Mouse (Mus musculus): ENCODE results near the gene Crb1. TPM values are rescaled to one million over a fixed set of nuclear protein-coding genes. Genes with fewer than 3 reads are reported as not detected.
A peak's percentile ranks its signal among the peaks of the same experiment; 100 is the strongest.
"Not testable (repeated sequence)": the region's sequence is repeated elsewhere in the genome, so short reads cannot be mapped to it uniquely, and the experiment has no call there.

Crb1 gene
- polyA plus RNA-seq (2016; fragmentation: Nextera tagmentation; extraction: Ambion mirVana) = 1.7 TPM in 2 replicates

GRCm38 (mm10) chr1:139376638-139377286 lies at the start of gene Crb1:
Gene Crb1, minus strand, starts transcription at chr1:139377100.
- peak; percentile 63 for ATAC-seq (ENCODE audit: low FRiP score, low read depth)
- H3K9ac ChIP-seq = no peak within 1 kb of the TSS
- no peaks in the 10 kb centered on the region for H3K36me3 ChIP-seq
- H3K27ac ChIP-seq = no peak within 1 kb of the TSS
- WGBS = 9% methylated on average over 5 of the region's 5 CpGs
- H3K4me2 ChIP-seq (replicated peaks) = peak within 1 kb of the TSS; percentile 44
- H3K27me3 ChIP-seq (replicated peaks) = no peaks in the 10 kb centered on the region
- H3K4me1 ChIP-seq = peaks cover 10% of the 10 kb centered on the region; the same call in 1 of the 2 replicates
- peak within 1 kb of the TSS; percentile 21; the same call in 1 of the 2 replicates for H3K4me3 ChIP-seq
- H3K9me3 ChIP-seq = no peaks in the 10 kb centered on the region

- 0 out of 2 replicates have a peak overlapping the region, but pooled peaks have one; percentile 40 for H3K9ac ChIP-seq
- H3K27me3 ChIP-seq (replicated peaks) = no peaks in the 10 kb centered on the region
- H3K27ac ChIP-seq = no peak overlapping the region
- H3K4me1 ChIP-seq = peaks cover 33% of the 10 kb centered on the region
- 42% methylated on average over 3 of the region's 3 CpGs for WGBS
- no peak for ATAC-seq (ENCODE audit: low FRiP score, low read depth)
- peak overlapping the region; percentile 59 for H3K4me2 ChIP-seq (replicated peaks)
- peaks cover 9% of the 10 kb centered on the region for H3K36me3 ChIP-seq
- 0 out of 2 replicates have a peak overlapping the region, but pooled peaks have one; percentile 20 for H3K4me3 ChIP-seq
- no peaks in the 10 kb centered on the region for H3K9me3 ChIP-seq
Observed at GRCm38 (mm10) chr1:139425006-139425405, 48.1 kb upstream of the Crb1 start.

- peaks cover 33% of the 10 kb centered on the region for H3K4me1 ChIP-seq
- H3K9me3 ChIP-seq = no peaks in the 10 kb centered on the region
- H3K27ac ChIP-seq = no peak overlapping the region
- H3K9ac ChIP-seq = no peak overlapping the region
- H3K36me3 ChIP-seq = peaks cover 4% of the 10 kb centered on the region
- peak overlapping the region; percentile 15; the same call in 1 of the 2 replicates for H3K4me3 ChIP-seq
- WGBS = 68% methylated on average over 10 of the region's 10 CpGs
- no peak for ATAC-seq (ENCODE audit: low FRiP score, low read depth)
- H3K27me3 ChIP-seq (replicated peaks) = no peaks in the 10 kb centered on the region
- H3K4me2 ChIP-seq (replicated peaks) = peak overlapping the region; percentile 61
Observed at GRCm38 (mm10) chr1:139423931-139424330, 47.0 kb upstream of the Crb1 start.

GRCm38 (mm10) chr1:139422941-139423340 lies 46.0 kb upstream of the Crb1 start:
- Histone ChIP-seq H3K9ac (peak overlapping the region; percentile 92), H3K9me3 (no peaks in the 10 kb centered on the region), H3K4me1 (peaks cover 33% of the 10 kb centered on the region), H3K36me3 (0 out of 2 replicates have a peak, but pooled peaks cover 3% of the 10 kb centered on the region), H3K4me3 (peak overlapping the region; percentile 84), H3K4me2 (replicated peaks) (peak overlapping the region; percentile 61), H3K27me3 (replicated peaks) (no peaks in the 10 kb centered on the region), H3K27ac (no peak overlapping the region)
- no peak for ATAC-seq (ENCODE audit: low FRiP score, low read depth)
- 31% methylated on average over 10 of the region's 10 CpGs for WGBS

DNA sequence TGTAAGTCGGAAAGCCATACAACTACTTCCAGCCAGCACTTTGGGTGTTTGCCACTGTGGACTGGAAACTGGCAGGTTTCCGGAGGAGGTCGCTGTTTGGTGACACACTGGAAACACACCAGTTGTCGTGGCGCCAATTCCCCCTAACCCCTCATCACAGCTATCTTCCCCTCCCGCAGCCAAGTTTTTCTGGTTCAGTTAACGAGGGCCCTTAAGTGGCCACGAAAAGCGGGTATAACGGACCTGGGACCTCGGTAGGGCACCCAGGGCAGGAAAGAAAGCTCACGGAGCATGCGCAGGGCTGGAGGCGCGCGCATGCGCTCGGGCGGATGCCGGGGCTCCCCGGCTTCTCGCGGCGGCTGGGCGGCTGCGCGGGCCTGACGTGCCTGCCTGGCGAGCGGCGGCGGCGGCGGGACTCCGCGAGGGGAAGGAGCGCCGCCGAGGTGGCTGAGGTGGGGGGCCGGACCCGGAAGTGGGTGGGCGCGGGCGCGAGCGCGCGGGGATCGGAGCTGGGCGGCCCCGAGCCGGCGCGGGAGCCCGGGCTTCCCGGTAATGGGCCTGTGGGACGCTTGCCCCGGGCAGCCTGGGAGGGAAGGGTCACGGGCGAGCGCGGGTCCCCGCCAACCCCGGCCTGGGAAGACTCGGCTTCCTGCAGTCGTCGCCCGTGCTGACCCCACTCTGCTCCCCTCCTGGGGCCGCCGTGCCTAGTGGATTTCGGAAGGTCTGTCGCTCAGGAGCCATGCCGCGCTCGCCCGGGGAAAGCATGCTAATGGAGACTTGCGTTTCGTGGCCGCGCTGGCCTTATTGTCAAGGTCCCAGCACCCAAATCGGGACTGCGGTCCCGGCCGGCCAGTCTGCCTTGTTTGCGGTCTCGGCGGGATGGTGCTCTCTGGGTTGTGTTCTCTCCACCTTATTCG lies 45.2 kb upstream of the Crb1 start, which contains the start of gene Zbtb41:
Zbtb41 (plus strand) TSS at position 414 of the 917 bp plus-strand sequence.
- H3K4me2 ChIP-seq (replicated peaks) = peak within 1 kb of the TSS; percentile 61
- H3K9ac ChIP-seq = peak within 1 kb of the TSS; percentile 92
- H3K4me1 ChIP-seq = peaks cover 31% of the 10 kb centered on the region
- H3K27me3 ChIP-seq (replicated peaks) = no peaks in the 10 kb centered on the region
- WGBS = under 1% methylated on average over 71 of the region's 88 CpGs
- H3K9me3 ChIP-seq = no peaks in the 10 kb centered on the region
- ATAC-seq (ENCODE audit: low FRiP score, low read depth) = peak; percentile 95
- H3K4me3 ChIP-seq = peak within 1 kb of the TSS; percentile 84
- peak within 1 kb of the TSS; percentile 82 for H3K27ac ChIP-seq
- 0 out of 2 replicates have a peak, but pooled peaks cover 3% of the 10 kb centered on the region for H3K36me3 ChIP-seq

DNA sequence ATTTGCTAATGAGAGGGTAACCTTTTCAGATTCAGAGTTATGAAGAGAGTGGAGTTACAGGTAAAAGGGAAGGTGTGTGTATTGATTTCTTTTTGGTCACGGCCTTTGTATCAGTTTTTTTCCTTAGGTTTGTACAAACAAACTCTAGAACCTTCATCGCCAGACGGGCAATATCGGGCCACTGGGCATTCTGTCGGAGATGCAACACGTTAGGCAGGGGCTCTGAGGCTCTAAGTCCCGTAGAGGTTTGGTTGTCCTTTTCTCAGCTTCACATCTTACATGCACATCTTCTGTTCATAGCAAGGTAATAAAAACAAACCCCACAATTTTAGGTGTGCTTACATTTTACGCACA lies 44.6 kb upstream of the Crb1 start:
- peak; percentile 30; the same call in 1 of the 2 replicates for ATAC-seq (ENCODE audit: low FRiP score, low read depth)
- Histone ChIP-seq H3K9me3 (no peaks in the 10 kb centered on the region), H3K4me2 (replicated peaks) (peak overlapping the region; percentile 61), H3K36me3 (0 out of 2 replicates have a peak, but pooled peaks cover 3% of the 10 kb centered on the region), H3K27ac (no peak overlapping the region), H3K4me1 (peaks cover 27% of the 10 kb centered on the region), H3K27me3 (replicated peaks) (no peaks in the 10 kb centered on the region), H3K4me3 (peak overlapping the region; percentile 84), H3K9ac (peak overlapping the region; percentile 92; the same call in 1 of the 2 replicates)
- 8% methylated on average over 8 of the region's 8 CpGs for whole genome bisulfite sequencing

DNA sequence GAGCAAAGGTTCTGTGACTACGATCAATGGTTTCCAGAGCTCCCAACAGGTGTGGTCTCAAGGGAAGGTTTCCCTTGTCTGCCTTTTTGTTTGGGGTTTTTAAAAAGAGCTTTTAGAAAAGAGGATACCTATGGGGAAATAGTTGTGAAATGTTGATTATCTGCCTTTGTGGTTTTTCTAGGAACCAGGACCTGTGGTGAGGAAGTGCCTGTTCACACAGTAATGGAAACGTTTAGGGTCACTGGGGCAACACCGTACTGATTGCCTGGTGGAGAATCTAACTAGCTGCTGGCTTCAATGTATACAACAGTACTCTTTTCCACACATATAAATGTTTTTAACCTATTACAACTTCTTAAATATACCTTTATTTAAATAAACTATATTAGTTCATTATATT lies 36.6 kb upstream of the Crb1 start:
- H3K9me3 ChIP-seq = no peaks in the 10 kb centered on the region
- no peak overlapping the region for H3K4me2 ChIP-seq (replicated peaks)
- no peaks in the 10 kb centered on the region for H3K4me1 ChIP-seq
- no peak for ATAC-seq (ENCODE audit: low FRiP score, low read depth)
- no peak overlapping the region for H3K27ac ChIP-seq
- no peak overlapping the region for H3K4me3 ChIP-seq
- H3K27me3 ChIP-seq (replicated peaks) = no peaks in the 10 kb centered on the region
- no peak overlapping the region for H3K9ac ChIP-seq
- WGBS = 91% methylated on average over 3 of the region's 3 CpGs
- H3K36me3 ChIP-seq = no peaks in the 10 kb centered on the region

GRCm38 (mm10) chr1:139412365-139412764 lies 35.5 kb upstream of the Crb1 start:
- H3K9ac ChIP-seq; H3K27ac ChIP-seq; ATAC-seq (ENCODE audit: low FRiP score, low read depth); H3K4me2 ChIP-seq (replicated peaks); H3K4me1 ChIP-seq; H3K27me3 ChIP-seq (replicated peaks); H3K36me3 ChIP-seq; H3K4me3 ChIP-seq; H3K9me3 ChIP-seq: not testable (repeated sequence)
- 91% methylated on average over 2 of the region's 2 CpGs for WGBS

- Histone ChIP-seq H3K27me3 (replicated peaks) (no peaks in the 10 kb centered on the region), H3K9me3 (no peaks in the 10 kb centered on the region), H3K9ac (no peak overlapping the region), H3K4me3 (no peak overlapping the region), H3K27ac (no peak overlapping the region), H3K4me2 (replicated peaks) (no peak overlapping the region), H3K36me3 (no peaks in the 10 kb centered on the region), H3K4me1 (no peaks in the 10 kb centered on the region)
- no peak for ATAC-seq (ENCODE audit: low FRiP score, low read depth)
- 64% methylated on average over 5 of the region's 5 CpGs for WGBS
Observed at GRCm38 (mm10) chr1:139407701-139408100, 30.8 kb upstream of the Crb1 start.

GRCm38 (mm10) chr1:139405766-139406165 lies 28.9 kb upstream of the Crb1 start:
- no peak overlapping the region for H3K27ac ChIP-seq
- no peaks in the 10 kb centered on the region for H3K4me1 ChIP-seq
- H3K36me3 ChIP-seq = no peaks in the 10 kb centered on the region
- no peak for ATAC-seq (ENCODE audit: low FRiP score, low read depth)
- H3K9ac ChIP-seq = no peak overlapping the region
- H3K27me3 ChIP-seq (replicated peaks) = no peaks in the 10 kb centered on the region
- H3K4me3 ChIP-seq = no peak overlapping the region
- H3K4me2 ChIP-seq (replicated peaks) = no peak overlapping the region
- no peaks in the 10 kb centered on the region for H3K9me3 ChIP-seq

DNA sequence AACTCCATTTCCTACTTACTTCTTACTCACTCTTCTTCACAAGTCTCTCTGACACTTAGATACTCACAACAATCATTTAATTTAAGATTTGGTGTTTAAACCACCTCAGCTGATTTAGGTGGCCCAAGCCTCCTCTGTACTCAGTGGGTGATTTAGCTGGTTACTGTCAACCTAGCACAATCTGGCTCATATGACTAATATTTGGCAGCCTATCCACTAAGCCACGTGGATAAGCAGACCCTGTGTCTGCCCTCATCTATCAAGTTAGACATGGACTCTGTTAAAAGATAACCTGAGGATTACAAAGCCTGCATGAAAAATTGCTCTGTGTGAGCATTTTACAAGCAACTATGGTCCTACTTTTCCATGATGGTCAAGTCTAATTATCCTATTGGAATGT lies 19.7 kb upstream of the Crb1 start:
- Histone ChIP-seq H3K36me3 (no peaks in the 10 kb centered on the region), H3K9me3 (no peaks in the 10 kb centered on the region), H3K27ac (no peak overlapping the region), H3K4me1 (0 out of 2 replicates have a peak, but pooled peaks cover 2% of the 10 kb centered on the region), H3K27me3 (replicated peaks) (no peaks in the 10 kb centered on the region), H3K4me3 (no peak overlapping the region), H3K9ac (no peak overlapping the region), H3K4me2 (replicated peaks) (no peak overlapping the region)
- 56% methylated on average over 1 of the region's 1 CpGs for WGBS
- no peak for ATAC-seq (ENCODE audit: low FRiP score, low read depth)

DNA sequence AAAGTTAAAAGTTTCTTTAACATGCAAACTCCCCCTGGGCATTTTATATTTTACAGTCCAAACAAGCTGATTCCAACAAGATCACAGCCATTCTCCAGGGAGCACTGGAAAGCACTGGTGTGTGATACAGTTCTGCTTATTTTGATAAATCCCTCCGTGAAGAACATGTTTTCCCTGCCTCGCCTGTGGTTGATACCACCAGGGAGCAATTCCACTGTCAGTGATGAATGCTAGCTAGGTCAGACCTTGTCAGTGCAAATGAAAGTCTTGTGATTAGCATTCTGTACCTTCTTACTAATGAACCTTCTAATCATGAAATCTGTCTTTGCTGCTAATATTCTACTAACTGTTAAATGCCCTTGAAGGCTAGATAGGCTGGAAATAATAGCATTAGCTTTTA lies 14.8 kb upstream of the Crb1 start:
- Histone ChIP-seq H3K36me3 (no peaks in the 10 kb centered on the region), H3K27me3 (replicated peaks) (no peaks in the 10 kb centered on the region), H3K27ac (no peak overlapping the region), H3K4me3 (no peak overlapping the region), H3K9ac (no peak overlapping the region), H3K4me2 (replicated peaks) (no peak overlapping the region), H3K9me3 (no peaks in the 10 kb centered on the region), H3K4me1 (0 out of 2 replicates have a peak, but pooled peaks cover 3% of the 10 kb centered on the region)
- WGBS = 30% methylated on average over 2 of the region's 2 CpGs
- peak; percentile 83 for ATAC-seq (ENCODE audit: low FRiP score, low read depth)

All from neural tube, embryonic 12.5 days (tissue).